Mouse (Mus musculus) spleen, postnatal 10 days (tissue): ENCODE results near the gene Rnf148.

Experiments
- DNase-seq, 2 experiments: peaks; one replicate each; pipeline ENCODE4 v3.0.0; 2021 to 2022; ENCODE audit warnings: low spot score in 2 of 2

Gene Rnf148

DNA sequence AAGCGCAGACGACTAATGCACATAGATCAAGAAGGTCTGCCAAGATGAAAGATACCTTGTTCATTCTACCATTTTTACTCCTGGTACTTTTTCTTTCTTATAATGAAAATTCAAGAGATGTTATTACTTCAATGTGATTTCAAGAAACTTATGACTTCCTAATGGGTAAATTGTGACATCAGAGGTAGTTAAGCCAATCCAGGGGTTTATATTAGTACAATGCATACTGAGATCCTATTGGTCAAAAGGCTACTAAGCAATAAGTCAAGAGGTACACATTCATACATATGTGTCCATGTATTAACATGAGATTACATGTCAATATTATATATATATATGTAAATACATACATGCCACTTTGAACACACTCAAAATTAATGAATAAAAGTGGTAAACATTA lies at the start of gene Rnf148:
Gene Rnf148 (minus strand): TSS at position 101 of the 400 bp plus-strand sequence.
- no peak for DNase-seq

DNA sequence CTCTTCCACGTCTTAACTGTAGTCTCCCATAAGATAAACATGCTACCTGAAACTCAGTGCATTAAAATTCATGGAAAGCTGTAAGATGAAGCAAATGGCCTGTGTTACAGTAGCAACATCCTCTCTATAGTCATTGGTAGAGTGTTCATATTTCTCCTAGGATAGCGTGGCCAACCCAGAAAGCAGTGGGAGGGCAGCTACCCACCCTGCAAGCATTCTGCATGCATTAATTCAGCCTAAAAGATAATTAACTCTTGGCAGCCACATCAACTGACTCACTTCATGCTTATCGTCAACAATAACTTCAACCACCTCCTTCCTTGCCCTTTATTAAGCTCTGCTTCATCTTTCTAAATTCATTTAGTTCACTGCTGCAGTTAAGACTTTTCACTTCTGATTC lies 45.9 kb upstream of the Rnf148 start:
- no peak for DNase-seq

DNA sequence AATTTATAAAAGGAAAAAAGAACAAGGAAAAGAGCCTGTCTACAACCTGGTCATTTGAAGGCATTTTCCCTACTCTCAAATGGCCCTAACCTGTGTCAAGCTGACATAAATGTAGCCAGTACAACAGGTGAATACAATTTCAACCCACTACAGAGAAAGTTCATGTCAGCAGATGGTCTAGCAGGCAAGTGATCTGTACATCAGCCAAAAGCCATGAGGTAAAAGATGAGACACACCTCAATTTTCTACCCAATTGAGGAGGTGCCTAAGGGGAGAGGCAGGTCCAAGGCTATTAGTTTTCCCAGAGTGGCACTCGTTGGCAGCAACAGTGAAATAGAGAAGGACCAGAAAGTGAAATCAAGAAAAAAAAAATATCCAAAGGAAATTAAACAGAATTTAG lies 23.2 kb upstream of the Rnf148 start:
- no peak for DNase-seq

- DNase-seq: no peak
Measured at GRCm38 (mm10) chr6:23650205-23650604, 4.7 kb downstream of the Rnf148 start, which contains the start of gene Rnf133. TSS of gene Rnf133 (minus strand) at chr6:23650305.

GRCm38 (mm10) chr6:23648732-23649131 lies 6.2 kb downstream of the Rnf148 start:
- no peak for DNase-seq

DNA sequence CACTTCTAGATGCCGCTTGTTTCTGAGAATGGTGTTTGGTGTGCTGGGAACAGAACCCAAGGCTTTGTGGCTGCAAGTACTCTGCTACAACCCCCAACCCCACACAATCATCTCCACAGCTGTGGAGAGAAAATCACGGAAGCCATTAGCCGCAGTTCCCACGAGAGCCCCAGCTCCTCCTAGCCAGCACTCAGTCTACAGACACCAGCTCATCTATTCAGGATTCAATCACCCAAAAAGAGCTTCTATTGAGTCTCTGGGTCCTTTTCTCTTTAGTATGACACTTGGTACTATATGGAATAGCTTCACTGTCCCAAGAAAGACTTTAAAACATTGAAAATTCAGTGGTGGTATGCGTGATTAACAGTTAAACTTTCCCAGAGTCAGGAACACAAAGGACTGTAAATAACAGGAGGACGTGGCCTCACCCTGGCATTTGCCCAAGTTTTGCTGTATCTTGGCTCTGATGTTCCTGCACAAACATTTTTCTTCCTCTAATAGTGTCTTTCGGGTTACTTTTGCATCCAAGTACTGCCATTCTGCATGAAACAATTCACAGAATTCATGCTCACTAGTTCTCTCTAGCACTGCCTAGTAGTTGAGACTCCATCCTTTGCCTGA lies 7.2 kb downstream of the Rnf148 start:
- no peak for DNase-seq

GRCm38 (mm10) chr6:23637081-23637480 lies 17.9 kb downstream of the Rnf148 start:
- DNase-seq: no peak

DNA sequence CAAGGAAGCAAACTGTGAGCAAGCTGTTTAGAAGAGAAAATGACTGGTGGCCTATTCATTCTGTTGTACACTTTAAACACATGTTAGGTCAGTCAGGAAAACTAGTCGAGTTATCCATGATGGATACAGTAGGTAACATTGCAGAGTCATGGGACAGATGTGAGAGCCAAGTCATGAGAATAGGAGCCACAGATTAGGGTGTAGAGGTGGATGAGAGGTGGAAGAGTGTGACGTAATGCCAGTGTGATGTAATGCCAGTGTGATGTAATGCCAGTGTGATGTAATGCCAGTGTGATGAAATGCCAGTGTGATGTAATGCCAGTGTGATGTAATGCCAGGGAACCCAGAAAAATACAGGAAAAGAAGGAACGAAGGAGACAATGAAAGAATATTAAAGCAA lies 19.7 kb downstream of the Rnf148 start:
- DNase-seq: no peak

- DNase-seq: no peak
Measured at GRCm38 (mm10) chr6:23634016-23634415, 20.9 kb downstream of the Rnf148 start.

DNA sequence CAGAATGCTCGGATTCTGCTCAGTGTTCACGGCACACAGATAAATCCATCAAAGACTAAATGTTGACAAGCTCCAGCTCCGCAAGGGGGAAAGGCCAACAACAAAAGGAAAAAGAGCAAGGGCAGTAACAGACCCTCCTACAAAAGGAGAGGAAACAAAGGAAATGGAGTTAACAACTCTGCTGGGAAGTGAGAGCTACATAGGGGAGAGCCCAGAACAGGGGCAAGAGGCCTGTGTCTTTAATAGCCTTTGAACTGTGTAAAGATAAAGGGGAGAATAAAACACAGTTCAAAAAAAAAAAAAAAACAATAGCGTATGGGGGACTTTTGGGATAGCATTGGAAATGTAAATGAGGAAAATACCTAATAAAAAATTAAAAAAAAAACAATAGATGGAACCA lies 24.5 kb downstream of the Rnf148 start:
- no peak for DNase-seq
